Mouse (Mus musculus): Measurements from ENCODE around the gene Hspb1.

- TF ChIP-seq GATA1 (IDR thresholded peaks at IDR 0.05; ENCODE audit: borderline replicate concordance, low read length), result no peak
- no peak for TF ChIP-seq FLI1 (IDR thresholded peaks at IDR 0.05; ENCODE audit: low read length)
Measured at GRCm38 (mm10) chr5:135907256-135907655, 19.5 kb downstream of the Hspb1 start.

Measured in megakaryocyte, embryonic 14.5 days (primary cell).